Comparison of ENCODE assay signal across 19 mouse cellular contexts in genomic region chr13:73351910-73352309, GRCm38 (mm10). TPM values are rescaled to one million over a fixed set of nuclear protein-coding genes. Genes with fewer than 3 reads are reported as not detected.
DNase-seq lines count a peak whose midpoint lies in the region; ATAC-seq and TF ChIP-seq lines count a peak whose summit lies in the region.
"Had no signal": no experiment of that assay in that cellular context is flagged by ENCODE, and none has a peak within 500 bp of the region (broad histone marks: within the 10 kb centered on the region; RNA-seq: fewer than 3 reads in every experiment).

No protein-coding gene starts in this region.

- intact Hi-C loops in gastrocnemius, adult 2 months (cut with DNase I), result loop anchor here (2.0 kb wide), 1 partner anchor 191 kb away; no protein-coding TSS in a partner anchor

- H3K4me1 ChIP-seq in hindbrain, postnatal 0 days (ENCODE audit: insufficient read depth, low read length), result no peaks in the 10 kb centered on the region
- H3K4me1 ChIP-seq in hindbrain, embryonic 14.5 days (replicated peaks; ENCODE audit: control insufficient read depth, insufficient read depth, low read length), result no peaks in the 10 kb centered on the region
- no peaks in the 10 kb centered on the region for H3K4me1 ChIP-seq in lung, postnatal 0 days (ENCODE audit: insufficient read depth, low read depth, low read length)
- H3K4me1 ChIP-seq: forebrain, embryonic 13.5 days; hindbrain, embryonic 12.5 days; kidney, embryonic 15.5 days; stomach, embryonic 15.5 days had no signal

- no peak for DNase-seq in gastrocnemius, adult 2 months
- DNase-seq in gastrocnemius, postnatal 10 days, result no peak
- DNase-seq in hindbrain, postnatal 0 days (ENCODE audit: low spot score), result no peak
- no peak for DNase-seq in hindbrain, embryonic 14.5 days (ENCODE audit: low spot score)
- no peak for DNase-seq in lung, postnatal 0 days (ENCODE audit: low spot score)
- DNase-seq in lung, postnatal 36 days, result no peak
- DNase-seq in thymus, postnatal 14 days, result no peak
- DNase-seq: adrenal gland, postnatal 10 days; gastrocnemius, postnatal 14 days; lung, adult 18-20 months; retina, postnatal 1 day; thymus, adult 2 months had no signal

- H3K9me3 ChIP-seq in hindbrain, postnatal 0 days (ENCODE audit: low read length), result no peaks in the 10 kb centered on the region
- no peaks in the 10 kb centered on the region for H3K9me3 ChIP-seq in hindbrain, embryonic 14.5 days (ENCODE audit: control insufficient read depth, low read length)
- no peaks in the 10 kb centered on the region for H3K9me3 ChIP-seq in lung, postnatal 0 days (ENCODE audit: low read length)
- H3K9me3 ChIP-seq: embryonic facial prominence, embryonic 12.5 days; forebrain, embryonic 13.5 days; heart, embryonic 12.5 days; hindbrain, embryonic 12.5 days; kidney, embryonic 15.5 days; stomach, embryonic 15.5 days had no signal

- 73% methylated on average over 3 of the region's 3 CpGs for WGBS in hindbrain, postnatal 0 days
- WGBS in hindbrain, embryonic 14.5 days, result 79% methylated on average over 3 of the region's 3 CpGs
- WGBS in lung, postnatal 0 days, result 43% methylated on average over 3 of the region's 3 CpGs

- peak; percentile 52 for TF ChIP-seq CTCF in gastrocnemius, adult 2 months (IDR thresholded peaks at IDR 0.05)
- TF ChIP-seq CTCF in hindbrain, postnatal 0 days (IDR thresholded peaks at IDR 0.05; ENCODE audit: low read depth), result peak; percentile 17; the same call in 1 of the 2 replicates
- TF ChIP-seq CTCF in lung, postnatal 0 days (IDR thresholded peaks at IDR 0.05), result peak; percentile 46

- no peaks in the 10 kb centered on the region for H3K27me3 ChIP-seq in hindbrain, postnatal 0 days (ENCODE audit: insufficient read depth, low read length)
- no peaks in the 10 kb centered on the region for H3K27me3 ChIP-seq in hindbrain, embryonic 14.5 days (ENCODE audit: control insufficient read depth, insufficient read depth, low read length)
- no peaks in the 10 kb centered on the region for H3K27me3 ChIP-seq in lung, postnatal 0 days (replicated peaks; ENCODE audit: insufficient read depth, low read length)
- H3K27me3 ChIP-seq: embryonic facial prominence, embryonic 12.5 days; forebrain, embryonic 13.5 days; heart, embryonic 12.5 days; hindbrain, embryonic 12.5 days; stomach, embryonic 15.5 days had no signal

- H3K9ac ChIP-seq in hindbrain, postnatal 0 days (replicated peaks; ENCODE audit: low read length), result no peak overlapping the region
- H3K9ac ChIP-seq in hindbrain, embryonic 14.5 days, result no peak overlapping the region
- no peak overlapping the region for H3K9ac ChIP-seq in lung, postnatal 0 days (replicated peaks; ENCODE audit: low read depth)
- H3K9ac ChIP-seq: embryonic facial prominence, embryonic 12.5 days; forebrain, embryonic 13.5 days; heart, embryonic 12.5 days; hindbrain, embryonic 12.5 days; kidney, embryonic 15.5 days; stomach, embryonic 15.5 days had no signal

- no peak overlapping the region for H3K4me2 ChIP-seq in hindbrain, postnatal 0 days (ENCODE audit: low read depth, low read length)
- H3K4me2 ChIP-seq in hindbrain, embryonic 14.5 days (replicated peaks), result no peak overlapping the region
- H3K4me2 ChIP-seq in lung, postnatal 0 days (replicated peaks; ENCODE audit: low read depth, low read length), result no peak overlapping the region
- H3K4me2 ChIP-seq: embryonic facial prominence, embryonic 12.5 days; forebrain, embryonic 13.5 days; heart, embryonic 12.5 days; hindbrain, embryonic 12.5 days; kidney, embryonic 15.5 days; stomach, embryonic 15.5 days had no signal

- ATAC-seq in hindbrain, postnatal 0 days, result no peak
- no peak for ATAC-seq in hindbrain, embryonic 14.5 days (ENCODE audit: low FRiP score)
- no peak for ATAC-seq in lung, postnatal 0 days
- ATAC-seq: forebrain, embryonic 13.5 days had no signal

- no peak overlapping the region for H3K4me3 ChIP-seq in gastrocnemius, adult 2 months
- no peak overlapping the region for H3K4me3 ChIP-seq in hindbrain, postnatal 0 days (ENCODE audit: low read length)
- H3K4me3 ChIP-seq in hindbrain, embryonic 14.5 days (replicated peaks; ENCODE audit: low read length), result no peak overlapping the region
- no peak overlapping the region for H3K4me3 ChIP-seq in lung, postnatal 0 days (ENCODE audit: low read depth, low read length)
- H3K4me3 ChIP-seq: embryonic facial prominence, embryonic 12.5 days; erythroblast, embryonic 14.5 days; forebrain, embryonic 13.5 days; heart, embryonic 12.5 days; hindbrain, embryonic 12.5 days; kidney, embryonic 15.5 days; stomach, embryonic 15.5 days had no signal

- no peak overlapping the region for H3K27ac ChIP-seq in gastrocnemius, adult 2 months
- no peak overlapping the region for H3K27ac ChIP-seq in hindbrain, postnatal 0 days
- no peak overlapping the region for H3K27ac ChIP-seq in hindbrain, embryonic 14.5 days
- H3K27ac ChIP-seq in lung, postnatal 0 days (ENCODE audit: low read length), result no peak overlapping the region
- H3K27ac ChIP-seq: embryonic facial prominence, embryonic 12.5 days; forebrain, embryonic 13.5 days; hindbrain, embryonic 12.5 days; kidney, embryonic 15.5 days; stomach, embryonic 15.5 days had no signal

- no peak for TF ChIP-seq EP300 in lung, postnatal 0 days (IDR thresholded peaks at IDR 0.05)

- no peaks in the 10 kb centered on the region for H3K36me3 ChIP-seq in hindbrain, postnatal 0 days (ENCODE audit: insufficient read depth, low read length)
- H3K36me3 ChIP-seq in hindbrain, embryonic 14.5 days (replicated peaks; ENCODE audit: control insufficient read depth, insufficient read depth), result no peaks in the 10 kb centered on the region
- no peaks in the 10 kb centered on the region for H3K36me3 ChIP-seq in lung, postnatal 0 days (ENCODE audit: insufficient read depth, low read length)
- H3K36me3 ChIP-seq: embryonic facial prominence, embryonic 12.5 days; heart, embryonic 12.5 days; hindbrain, embryonic 12.5 days; kidney, embryonic 15.5 days; stomach, embryonic 15.5 days had no signal

RNA-seq across cellular contexts. Expression of gene Ndufs6, which starts 23.6 kb away (rescaled TPM):
- total RNA-seq in gastrocnemius, adult 2 months (2021), result 100 to 1,000 TPM; 406 to 531 TPM
- total RNA-seq in gastrocnemius, postnatal 10 days (2021), result 100 to 1,000 TPM; 287 to 336 TPM
- 70.5 and 91.4 TPM in 2 replicates for total RNA-seq in hindbrain, postnatal 0 days (2014; rRNA removed)
- 498 and 525 TPM in 2 replicates for polyA plus RNA-seq in hindbrain, postnatal 0 days (2015; fragmentation: Nextera tagmentation; extraction: Ambion mirVana)
- 397 and 433 TPM in 2 replicates for polyA plus RNA-seq in hindbrain, embryonic 14.5 days (2014; fragmentation: Nextera tagmentation; extraction: Ambion mirVana)
- polyA plus RNA-seq in lung, postnatal 0 days (2015; fragmentation: Nextera tagmentation; extraction: Ambion mirVana), result 270 and 333 TPM in 2 replicates

RNA-seq across cellular contexts. Expression of gene Mrpl36, which starts 23.6 kb away (rescaled TPM):
- 10 to 100 TPM; 36.5 to 47.4 TPM for total RNA-seq in gastrocnemius, adult 2 months (2021)
- 10 to 100 TPM; 39.0 to 43.1 TPM for total RNA-seq in gastrocnemius, postnatal 10 days (2021)
- total RNA-seq in hindbrain, postnatal 0 days (2014; rRNA removed), result 39.9 and 41.0 TPM in 2 replicates
- 69.2 and 76.0 TPM in 2 replicates for polyA plus RNA-seq in hindbrain, postnatal 0 days (2015; fragmentation: Nextera tagmentation; extraction: Ambion mirVana)
- polyA plus RNA-seq in hindbrain, embryonic 14.5 days (2014; fragmentation: Nextera tagmentation; extraction: Ambion mirVana), result 80.6 and 80.9 TPM in 2 replicates
- polyA plus RNA-seq in lung, postnatal 0 days (2015; fragmentation: Nextera tagmentation; extraction: Ambion mirVana), result 99.6 and 103 TPM in 2 replicates
